Mouse (Mus musculus) neural tube, embryonic 11.5 days (tissue): ENCODE results near the gene Olfr186. TPM values are rescaled to one million over a fixed set of nuclear protein-coding genes. Genes with fewer than 3 reads are reported as not detected.
"Not testable (repeated sequence)": the region's sequence is repeated elsewhere in the genome, so short reads cannot be mapped to it uniquely, and the experiment has no call there.

ENCODE experiments used
- ATAC-seq: fragments of 200-750 bp; cut with Nextera tagmentation; 2 replicates; pipeline ENCODE4 v1.8.0; 2017; ENCODE audit warnings: moderate number of reproducible peaks, mild to moderate bottlenecking, moderate TSS enrichment, moderate library complexity; ENCODE audit not compliant: insufficient read depth, low FRiP score, low TSS enrichment
- DNase-seq: peaks from one replicate; pipeline ENCODE4 v3.0.0-alpha.2; 2015; ENCODE audit warnings: low spot score
- H3K27ac ChIP-seq: fragments of 300-500 bp; sonication (generic); 2 replicates; pipeline ENCODE4 v1.5.1; 2014; ENCODE audit warnings: low read depth, mild to moderate bottlenecking, low read length
- H3K27me3 ChIP-seq: fragments of 300-500 bp; sonication (generic); 2 replicates; pipeline ENCODE4 v1.6.1; 2014; ENCODE audit warnings: mild to moderate bottlenecking, low read length, mixed read lengths; ENCODE audit not compliant: control insufficient read depth, insufficient read depth
- H3K36me3 ChIP-seq: fragments of 300-500 bp; sonication (generic); 2 replicates; pipeline ENCODE4 v1.6.1; 2014; ENCODE audit warnings: mild to moderate bottlenecking, low read length, moderate library complexity, mixed read lengths; ENCODE audit not compliant: control insufficient read depth, insufficient read depth
- H3K4me1 ChIP-seq: fragments of 300-500 bp; sonication (generic); 2 replicates; pipeline ENCODE4 v1.6.1; 2014; ENCODE audit warnings: low read length, mixed read lengths; ENCODE audit not compliant: control insufficient read depth, insufficient read depth
- H3K4me2 ChIP-seq: fragments of 300-500 bp; sonication (generic); 2 replicates; pipeline ENCODE4 v1.6.1; 2014; ENCODE audit warnings: low read depth, mild to moderate bottlenecking, moderate library complexity
- H3K4me3 ChIP-seq: fragments of 300-500 bp; sonication (generic); 2 replicates; pipeline ENCODE4 v1.5.1; 2014; ENCODE audit warnings: low read depth, low read length
- H3K9ac ChIP-seq: fragments of 300-500 bp; sonication (generic); 2 replicates; pipeline ENCODE4 v1.6.1; 2014; ENCODE audit warnings: mild to moderate bottlenecking, low read length
- H3K9me3 ChIP-seq: fragments of 300-500 bp; sonication (generic); 2 replicates; pipeline ENCODE4 v1.6.1; 2016; ENCODE audit warnings: low read length; ENCODE audit not compliant: control insufficient read depth
- WGBS: fragments of 180-500 bp; shearing (Covaris S2); extraction: QIAGEN DNeasy Blood & Tissue Kit; methylation state at CpG from one replicate; pipeline ENCODE4 v1.1.7; 2014; 5-methylcytosine and 5-hydroxymethylcytosine counted together
- polyA plus RNA-seq: library from polyadenylated mRNA; unstranded; fragments of >200 nt; fragmentation: Nextera tagmentation; extraction: Ambion mirVana; gene quantifications from 2 replicates; pipeline ENCODE4 v1.2.1, GENCODE M21; 2014

The Olfr186 gene
- not detected in 2 replicates for polyA plus RNA-seq

DNA sequence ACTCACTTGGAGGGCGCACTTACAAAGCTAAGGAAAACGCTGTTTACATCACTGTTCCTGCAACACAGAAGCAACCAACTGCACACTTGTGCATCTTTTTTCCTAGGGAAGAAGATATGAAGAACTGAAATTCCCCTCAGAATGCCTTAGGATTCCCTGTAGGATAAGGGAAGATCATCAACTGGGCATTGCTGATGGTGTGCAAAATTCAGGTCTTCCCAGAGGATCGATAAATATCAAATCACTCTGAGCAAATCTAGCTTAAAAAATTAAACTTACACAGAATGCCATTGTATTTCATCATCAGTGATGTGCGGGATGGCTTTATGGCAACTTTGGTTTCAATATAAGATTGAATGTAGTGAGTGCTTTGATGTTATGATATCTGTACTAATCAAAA is at the start of gene Olfr186:
Gene Olfr186, minus strand, starts transcription at position 101 of the 400 bp plus-strand sequence.
- Histone ChIP-seq H3K4me2 (no peak within 1 kb of the TSS), H3K27ac (no peak within 1 kb of the TSS), H3K4me3 (no peak within 1 kb of the TSS), H3K4me1 (no peaks in the 10 kb centered on the region), H3K36me3 (no peaks in the 10 kb centered on the region), H3K9me3 (no peaks in the 10 kb centered on the region), H3K9ac (no peak within 1 kb of the TSS), H3K27me3 (no peaks in the 10 kb centered on the region)
- ATAC-seq (no peak), DNase-seq (no peak)
- WGBS, result 92% methylated on average over 4 of the region's 4 CpGs

DNA sequence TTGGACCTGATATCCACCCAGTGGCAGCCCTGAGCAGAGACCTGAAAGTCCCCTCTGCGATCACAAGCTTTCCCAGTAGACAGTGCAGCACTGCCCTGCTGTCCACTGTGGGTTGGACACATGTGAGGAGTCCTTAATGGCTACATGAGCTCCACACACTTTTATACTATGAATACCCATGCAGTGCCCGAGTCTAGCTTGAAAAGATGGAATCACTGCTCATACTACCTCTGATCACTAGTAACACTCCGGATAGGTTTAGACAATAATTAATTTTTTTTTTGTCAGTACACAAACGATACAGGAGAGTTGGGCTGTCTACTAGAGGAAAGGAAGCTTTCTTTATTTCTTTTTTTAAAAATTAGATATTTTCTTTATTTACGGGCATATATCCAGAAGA is 47.8 kb upstream of the Olfr186 start, which contains the start of gene Olfr190:
Gene Olfr190, minus strand, starts transcription at position 101 of the 400 bp plus-strand sequence.
- Histone ChIP-seq H3K27ac (no peak within 1 kb of the TSS), H3K36me3 (no peaks in the 10 kb centered on the region), H3K9ac (no peak within 1 kb of the TSS), H3K4me1 (no peaks in the 10 kb centered on the region), H3K9me3 (no peaks in the 10 kb centered on the region), H3K27me3 (no peaks in the 10 kb centered on the region), H3K4me3 (no peak within 1 kb of the TSS), H3K4me2 (no peak within 1 kb of the TSS)
- 88% methylated on average over 5 of the region's 5 CpGs for WGBS
- no peak for DNase-seq
- ATAC-seq, result no peak

DNA sequence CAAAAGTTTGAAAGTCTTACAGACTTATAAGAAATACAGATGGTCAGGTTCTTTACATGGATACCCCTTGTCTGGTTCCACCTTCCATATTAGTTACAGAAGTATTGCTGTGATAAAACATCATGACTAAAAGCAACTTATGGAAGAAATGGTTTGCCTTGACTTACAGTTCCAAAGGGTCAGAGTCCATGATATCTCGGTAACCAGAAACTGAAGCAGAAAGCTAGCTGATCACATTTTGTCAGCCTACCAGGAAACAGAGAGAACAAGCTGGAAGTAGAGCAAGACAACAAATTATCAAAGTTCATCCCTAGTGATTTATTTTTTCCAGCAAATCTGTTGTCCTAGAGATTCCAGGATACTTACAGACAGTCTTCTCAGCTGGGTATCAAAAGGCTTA is 43.4 kb upstream of the Olfr186 start:
- no peak overlapping the region for H3K27ac ChIP-seq
- no peak overlapping the region for H3K4me2 ChIP-seq
- ATAC-seq (no peak), DNase-seq (no peak)
- no peaks in the 10 kb centered on the region for H3K9me3 ChIP-seq
- H3K4me3 ChIP-seq, result no peak overlapping the region
- WGBS, result 86% methylated on average over 1 of the region's 1 CpGs
- H3K4me1 ChIP-seq, result no peaks in the 10 kb centered on the region
- H3K27me3 ChIP-seq, result no peaks in the 10 kb centered on the region
- no peaks in the 10 kb centered on the region for H3K36me3 ChIP-seq
- H3K9ac ChIP-seq, result no peak overlapping the region

DNA sequence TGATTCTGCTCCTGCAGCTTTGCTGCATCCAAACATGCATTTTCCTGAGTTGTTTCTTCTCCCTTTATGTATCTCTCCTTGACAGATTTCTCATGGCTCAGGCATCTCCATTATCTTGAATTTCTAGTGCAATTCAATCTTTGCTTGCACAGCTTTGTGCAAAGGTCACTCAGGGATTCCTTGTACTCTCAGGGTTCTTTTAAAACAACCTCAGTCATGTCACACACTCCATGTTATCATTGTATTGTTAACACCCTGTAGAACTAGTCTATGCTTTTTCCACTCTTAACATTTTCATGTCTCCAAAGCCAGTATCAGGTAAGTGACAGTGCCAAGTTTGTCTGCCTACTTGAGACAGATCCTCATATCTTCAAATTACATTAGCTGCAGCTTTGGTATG is 41.7 kb upstream of the Olfr186 start:
- DNase-seq (no peak), ATAC-seq (no peak)

DNA sequence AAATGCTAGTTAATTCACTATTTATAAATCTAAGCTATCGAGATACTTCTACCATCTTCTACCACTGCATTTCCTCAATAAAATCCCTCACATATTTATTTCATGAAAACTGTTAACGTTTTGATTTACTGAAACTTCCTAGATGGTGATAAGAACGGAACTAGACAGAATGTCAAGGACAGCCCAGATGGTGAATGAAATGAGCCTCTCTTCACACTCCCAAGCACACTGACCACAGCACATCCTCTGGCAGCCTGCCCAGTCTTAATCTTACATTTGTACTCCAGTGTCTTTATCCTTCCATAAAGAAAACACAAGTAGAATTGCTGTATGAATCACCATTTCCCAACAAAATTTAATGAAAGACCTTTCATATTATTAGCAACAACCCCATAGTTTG is 32.3 kb upstream of the Olfr186 start:
- not testable (repeated sequence) for H3K36me3 ChIP-seq, H3K27ac ChIP-seq, H3K4me3 ChIP-seq, ATAC-seq, H3K4me1 ChIP-seq, H3K4me2 ChIP-seq, H3K27me3 ChIP-seq, H3K9ac ChIP-seq, DNase-seq, H3K9me3 ChIP-seq
- 80% methylated on average over 3 of the region's 3 CpGs for WGBS

More for the DNA sequence above, 41.7 kb upstream of the Olfr186 start:
- no peaks in the 10 kb centered on the region for H3K9me3 ChIP-seq
- H3K27me3 ChIP-seq, result no peaks in the 10 kb centered on the region
- no peak overlapping the region for H3K4me2 ChIP-seq
- H3K4me3 ChIP-seq, result no peak overlapping the region
- no peak overlapping the region for H3K9ac ChIP-seq
- H3K27ac ChIP-seq, result no peak overlapping the region
- no peaks in the 10 kb centered on the region for H3K4me1 ChIP-seq
- H3K36me3 ChIP-seq, result no peaks in the 10 kb centered on the region

DNA sequence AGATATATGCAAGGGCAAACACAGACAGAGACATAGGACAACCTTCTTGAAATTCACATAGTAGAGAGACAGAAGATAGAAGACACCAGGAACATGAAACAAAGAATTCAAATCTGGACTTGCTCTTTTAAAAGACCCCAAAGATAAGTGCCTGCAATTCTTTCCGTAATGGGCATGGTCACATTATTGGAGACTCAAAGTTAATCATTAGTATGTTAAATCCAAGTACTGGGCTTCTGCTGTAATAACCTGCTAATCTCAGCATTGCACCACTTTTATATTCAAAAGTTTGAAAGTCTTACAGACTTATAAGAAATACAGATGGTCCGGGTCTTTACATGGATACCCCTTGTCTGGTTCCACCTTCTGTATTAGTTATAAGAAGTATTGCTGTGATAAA is 19.2 kb upstream of the Olfr186 start:
- not testable (repeated sequence) for H3K27ac ChIP-seq, DNase-seq, H3K4me1 ChIP-seq, H3K9me3 ChIP-seq, ATAC-seq, H3K4me3 ChIP-seq, H3K9ac ChIP-seq, H3K27me3 ChIP-seq, H3K4me2 ChIP-seq, H3K36me3 ChIP-seq
- 92% methylated on average over 2 of the region's 2 CpGs for WGBS

DNA sequence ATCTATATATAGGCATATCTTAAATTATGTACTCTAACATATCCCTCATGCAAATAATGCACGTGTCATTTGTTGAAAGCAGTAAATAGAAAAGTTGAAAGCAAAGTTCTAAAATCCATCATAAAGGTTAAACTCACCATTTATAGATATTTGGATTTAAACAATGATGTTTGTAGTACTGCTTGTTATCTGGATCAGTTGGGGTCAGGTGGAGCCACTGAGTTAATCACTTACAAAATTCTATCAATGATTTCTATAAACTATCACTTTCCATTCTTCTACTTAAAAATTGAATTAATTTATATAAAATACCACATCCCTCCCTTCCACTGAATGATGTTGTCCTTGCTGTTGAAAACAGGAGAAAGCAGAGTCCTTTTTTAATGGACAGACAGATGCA is 18.8 kb upstream of the Olfr186 start:
- Histone ChIP-seq H3K4me1 (no peaks in the 10 kb centered on the region), H3K27me3 (no peaks in the 10 kb centered on the region), H3K36me3 (no peaks in the 10 kb centered on the region), H3K4me3 (no peak overlapping the region), H3K27ac (no peak overlapping the region), H3K9ac (no peak overlapping the region), H3K4me2 (no peak overlapping the region), H3K9me3 (no peaks in the 10 kb centered on the region)
- WGBS, result 72% methylated on average over 1 of the region's 1 CpGs
- no peak for ATAC-seq
- DNase-seq, result no peak

DNA sequence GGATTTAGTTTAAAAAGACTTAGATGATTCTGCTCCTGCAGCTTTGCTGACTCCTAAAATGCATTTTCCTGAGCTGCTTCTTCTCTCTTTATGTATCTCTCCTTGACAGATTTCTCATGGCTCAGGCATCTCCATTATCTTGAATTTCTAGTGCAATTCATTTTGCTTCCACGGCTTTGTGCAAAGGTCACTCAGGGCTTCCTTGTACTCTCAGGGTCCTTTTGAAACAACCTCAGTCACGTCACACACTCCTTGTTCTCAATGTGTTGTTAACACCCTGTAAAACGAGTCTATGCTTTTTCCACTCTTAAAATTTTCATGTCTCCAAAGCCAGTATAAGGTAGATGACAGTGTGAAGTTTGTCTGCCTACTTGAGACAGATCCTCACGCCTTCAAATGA is 17.5 kb upstream of the Olfr186 start:
- Histone ChIP-seq H3K27ac (no peak overlapping the region), H3K36me3 (no peaks in the 10 kb centered on the region), H3K4me2 (no peak overlapping the region), H3K27me3 (no peaks in the 10 kb centered on the region), H3K4me1 (no peaks in the 10 kb centered on the region), H3K9ac (no peak overlapping the region), H3K9me3 (no peaks in the 10 kb centered on the region), H3K4me3 (no peak overlapping the region)
- DNase-seq, result no peak
- WGBS, result 74% methylated on average over 4 of the region's 4 CpGs
- ATAC-seq, result no peak

DNA sequence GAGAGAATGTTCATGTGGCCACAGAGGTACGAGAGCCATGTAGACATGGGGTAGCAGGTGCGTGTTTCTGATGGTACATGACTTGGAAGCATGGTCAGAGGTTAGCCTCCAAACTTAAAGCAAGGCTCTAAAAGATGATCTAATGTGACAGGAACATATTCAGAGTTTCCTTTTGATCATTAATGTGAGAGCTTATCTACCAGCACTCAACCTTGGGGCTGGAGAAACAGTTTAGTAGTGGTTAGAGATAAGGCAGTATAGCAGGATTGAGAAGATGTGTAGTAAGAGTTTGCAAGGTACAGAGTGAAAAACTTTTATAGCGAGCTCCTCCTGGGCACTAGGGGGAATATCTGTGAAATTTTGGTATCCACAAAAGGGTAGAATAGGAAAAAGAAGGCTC is 15.7 kb upstream of the Olfr186 start:
- Histone ChIP-seq H3K36me3 (no peaks in the 10 kb centered on the region), H3K9ac (no peak overlapping the region), H3K4me1 (no peaks in the 10 kb centered on the region), H3K9me3 (no peaks in the 10 kb centered on the region), H3K4me2 (no peak overlapping the region), H3K4me3 (no peak overlapping the region), H3K27ac (no peak overlapping the region), H3K27me3 (no peaks in the 10 kb centered on the region)
- ATAC-seq (no peak), DNase-seq (no peak)
- 93% methylated on average over 3 of the region's 3 CpGs for WGBS
